Mouse (Mus musculus): ENCODE data around the gene Cenpj.

DNA sequence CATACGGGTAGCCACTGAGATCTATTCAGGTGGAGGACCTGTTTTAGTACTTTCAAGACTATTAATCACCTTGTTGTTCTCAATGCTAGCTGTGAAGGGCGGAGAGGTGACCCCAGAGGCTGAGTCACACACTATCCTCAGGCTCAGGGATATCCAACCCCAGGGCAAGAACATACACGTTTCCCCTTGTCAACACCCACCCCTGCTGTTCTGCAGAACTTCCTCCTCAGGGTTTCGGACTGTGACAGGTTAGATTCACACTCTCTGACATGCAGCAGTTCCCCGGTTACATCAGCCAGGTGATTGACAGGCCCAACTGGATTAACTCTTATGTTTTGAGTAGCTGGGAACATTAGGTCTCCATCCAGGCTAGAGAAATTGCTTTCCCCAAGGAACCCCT, 5.9 kb upstream of the Cenpj start:
- no peak for TF ChIP-seq ZC3H11A (IDR thresholded peaks at IDR 0.05; ENCODE audit: borderline replicate concordance, low read depth, low read length)
- no peak for TF ChIP-seq ZNF384 (IDR thresholded peaks at IDR 0.05; ENCODE audit: low read depth, low read length)
- TF ChIP-seq CHD2 (IDR thresholded peaks at IDR 0.05; ENCODE audit: low read depth, low read length) = no peak
- TF ChIP-seq MAFK (IDR thresholded peaks at IDR 0.05; ENCODE audit: insufficient read depth, low read depth, low read length) = no peak
- no peak for TF ChIP-seq HCFC1 (IDR thresholded peaks at IDR 0.05; ENCODE audit: borderline replicate concordance, insufficient read depth, low read length)

All from ES-E14 (cell line).